Mouse (Mus musculus) CH12.LX (cell line): ENCODE measurements at regions not wholly inside any gene's neighbourhood (a gene's known extent, or its start where the extent isn't known, plus 50 kb on each side); places are given as distances from the start of the nearest gene placed in this dataset.

ENCODE experiments used
- CTCF ChIP-seq, 2 experiments: IDR thresholded peaks in 1 of 2; conservative IDR thresholded peaks in 1 of 2; 2 replicates each; pipeline ENCODE4 v1.5.1; 2011 to 2012; ENCODE audit warnings: low read depth in 2 of 2, low read length in 2 of 2, improper control_type of control experiment in 1 of 2, inconsistent platforms in 1 of 2, mild to moderate bottlenecking in 1 of 2, moderate library complexity in 1 of 2
- E2F4 ChIP-seq: IDR thresholded peaks from 2 replicates; pipeline ENCODE4 v1.6.1; 2011; ENCODE audit warnings: low read depth, low read length, improper control_type of control experiment; ENCODE audit not compliant: insufficient replicate concordance
- EP300 ChIP-seq: IDR thresholded peaks from 2 replicates; pipeline ENCODE4 v1.6.1; 2011; ENCODE audit warnings: low read length, improper control_type of control experiment
- IRF4 ChIP-seq: IDR thresholded peaks from 2 replicates; pipeline ENCODE4 v1.6.1; 2014; ENCODE audit warnings: low read depth, mild to moderate bottlenecking, inconsistent platforms, low read length, improper control_type of control experiment
- MYC ChIP-seq: IDR thresholded peaks from 2 replicates; pipeline ENCODE4 v1.6.1; 2011; ENCODE audit warnings: low read depth, mild to moderate bottlenecking, improper control_type of control experiment, low read length
- POLR2A ChIP-seq: IDR thresholded peaks from 2 replicates; pipeline ENCODE4 v1.6.1; 2011; ENCODE audit warnings: low read depth, mild to moderate bottlenecking, improper control_type of control experiment, low read length

- TF ChIP-seq CTCF (conservative IDR thresholded peaks at IDR 0.05 in 1 of 2, IDR thresholded peaks at IDR 0.05 in 1 of 2; ENCODE audit: low read depth in 2 of 2, low read length in 2 of 2) (no peak), POLR2A (no peak), IRF4 (no peak), MYC (no peak), EP300 (no peak), E2F4 (no peak)
Observed at GRCm38 (mm10) chr5:119586391-119587058, 83.9 kb upstream of the Tbx3 start.
